Mouse (Mus musculus): ENCODE results near the gene Syt2. TPM values are rescaled to one million over a fixed set of nuclear protein-coding genes. Genes with fewer than 3 reads are reported as not detected.

The Syt2 gene
- polyA plus RNA-seq, 1 experiment from 2014 or later, result 8.2 TPM

DNA sequence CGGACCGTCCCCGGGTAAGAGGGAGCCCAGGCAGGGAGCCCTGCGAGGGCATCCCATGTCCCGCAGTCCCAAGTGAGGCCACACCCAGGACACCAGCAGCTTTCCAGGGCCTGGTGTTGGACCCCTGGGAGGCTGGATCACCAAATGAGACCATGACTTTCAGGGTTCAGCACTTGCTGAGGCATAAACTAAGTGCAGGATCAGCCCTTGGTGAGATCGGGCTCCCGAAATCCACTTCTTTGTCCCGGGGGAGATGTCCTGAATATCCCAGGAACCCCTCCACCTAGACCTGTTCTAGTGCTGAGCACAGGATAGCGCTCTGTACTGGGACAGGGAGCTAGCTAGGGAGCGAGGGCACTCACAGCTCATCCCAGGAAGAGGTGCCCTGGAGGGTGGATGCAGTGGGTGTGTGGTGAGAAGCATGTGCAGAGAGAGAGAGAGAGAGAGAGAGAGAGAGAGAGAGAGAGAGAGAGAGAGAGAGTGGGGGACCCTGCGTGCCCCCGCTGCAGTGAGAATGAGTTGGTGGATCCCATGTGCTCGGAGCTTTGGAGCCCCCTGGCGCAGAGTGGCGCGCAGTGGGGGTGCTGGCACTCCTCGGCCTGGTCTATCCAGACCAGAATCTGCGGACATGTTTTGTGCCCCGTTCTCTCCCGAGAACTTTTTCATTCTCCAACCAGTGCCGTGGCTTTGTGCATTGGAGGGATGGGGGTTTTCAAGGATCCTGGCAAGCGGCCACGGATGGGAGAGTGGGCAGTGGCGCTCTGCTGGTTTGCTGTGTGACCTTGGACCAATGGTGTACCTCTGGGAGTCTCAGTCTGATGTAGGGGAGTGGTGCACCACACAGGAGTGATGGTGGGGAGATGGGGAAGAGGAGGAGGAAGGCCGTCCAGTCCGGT lies 63.2 kb downstream of the Syt2 start:
- Histone ChIP-seq H3K4me1 (replicated peaks) (peaks cover 65% of the 10 kb centered on the region), H3K27ac (peak overlapping the region; percentile 35; the same call in 1 of the 2 replicates), H3K9ac (peak overlapping the region; percentile 78), H3K36me3 (no peaks in the 10 kb centered on the region), H3K9me3 (no peaks in the 10 kb centered on the region), H3K4me2 (peak overlapping the region; percentile 96), H3K27me3 (peaks cover 62% of the 10 kb centered on the region), H3K4me3 (peak overlapping the region; percentile 58)
- WGBS, result 6% methylated on average over 26 of the region's 26 CpGs
- peak; percentile 34; the same call in 1 of the 2 replicates for ATAC-seq (ENCODE audit: low FRiP score)

DNA sequence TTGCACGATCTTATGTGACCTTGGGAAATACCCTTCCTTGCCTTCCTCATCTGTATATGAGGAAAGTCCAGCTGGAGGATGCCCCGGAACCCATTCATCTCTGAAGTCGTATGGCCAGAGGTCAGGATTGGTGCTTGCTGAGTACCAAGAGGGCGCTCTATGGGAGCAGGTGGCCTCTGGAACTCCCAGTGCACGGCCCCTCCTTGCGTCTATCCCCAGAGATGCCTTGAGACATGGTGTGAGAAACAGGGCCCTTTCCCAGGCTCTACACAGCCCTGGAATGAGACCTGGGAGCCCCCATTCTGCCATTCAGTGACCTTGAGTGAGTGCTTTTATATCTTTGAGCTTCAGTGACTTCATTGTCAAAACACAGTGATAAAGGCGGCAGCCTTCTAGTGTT lies 64.6 kb downstream of the Syt2 start:
- Histone ChIP-seq H3K27me3 (peaks cover 56% of the 10 kb centered on the region), H3K27ac (no peak overlapping the region), H3K4me3 (no peak overlapping the region), H3K4me1 (replicated peaks) (peaks cover 65% of the 10 kb centered on the region), H3K36me3 (no peaks in the 10 kb centered on the region), H3K9me3 (no peaks in the 10 kb centered on the region), H3K9ac (no peak overlapping the region), H3K4me2 (no peak overlapping the region)
- 17% methylated on average over 7 of the region's 7 CpGs for WGBS
- no peak for ATAC-seq (ENCODE audit: low FRiP score)

DNA sequence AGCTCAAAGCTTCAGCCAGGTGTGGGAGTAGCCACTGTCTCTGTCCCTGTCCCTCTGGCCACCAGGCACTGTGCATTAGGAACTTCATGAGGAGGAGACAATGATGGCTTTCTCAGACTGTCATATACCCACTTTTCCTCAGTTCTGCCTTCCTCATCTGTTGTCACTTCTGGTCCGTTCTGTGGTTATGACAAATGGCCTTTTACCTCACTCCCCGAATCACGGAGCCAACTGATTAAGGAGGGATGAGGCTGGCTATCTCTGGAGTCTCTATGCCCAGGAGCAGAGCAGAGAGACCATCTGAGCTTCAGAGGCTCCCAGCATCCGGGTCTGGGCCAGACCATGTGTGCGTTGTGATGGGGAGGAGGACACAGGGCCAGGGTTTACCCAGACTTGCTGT lies 65.2 kb downstream of the Syt2 start:
- H3K27ac ChIP-seq, result no peak overlapping the region
- no peak overlapping the region for H3K4me2 ChIP-seq
- ATAC-seq (ENCODE audit: low FRiP score), result no peak
- H3K36me3 ChIP-seq, result no peaks in the 10 kb centered on the region
- H3K27me3 ChIP-seq, result peaks cover 50% of the 10 kb centered on the region
- no peak overlapping the region for H3K4me3 ChIP-seq
- H3K4me1 ChIP-seq (replicated peaks), result peaks cover 63% of the 10 kb centered on the region
- 54% methylated on average over 5 of the region's 5 CpGs for WGBS
- H3K9me3 ChIP-seq, result no peaks in the 10 kb centered on the region
- no peak overlapping the region for H3K9ac ChIP-seq

DNA sequence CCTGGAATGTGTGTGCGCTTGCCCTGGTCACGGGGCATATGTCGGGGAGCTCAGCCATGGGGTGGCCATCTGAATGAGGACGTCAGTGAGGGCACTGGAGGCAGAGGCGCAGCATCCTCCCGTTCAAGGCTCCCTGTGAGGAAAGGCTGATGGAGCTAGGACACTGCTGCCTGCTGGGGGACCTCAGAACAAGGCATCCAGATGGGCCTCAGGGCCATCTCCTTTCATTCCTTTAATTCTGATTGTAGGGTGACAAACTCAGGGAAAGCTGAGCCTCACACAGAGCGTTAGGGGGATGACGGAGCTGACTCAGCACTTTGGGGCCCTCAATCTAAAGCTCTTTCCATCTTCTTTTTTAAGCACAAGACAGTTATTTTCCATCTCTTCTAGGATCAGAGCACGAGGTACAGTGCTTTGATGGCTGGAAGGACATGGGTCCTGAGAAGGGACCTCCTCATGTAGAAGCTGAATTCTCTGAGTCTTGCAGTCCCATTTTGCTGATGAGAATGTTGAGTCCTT lies 66.4 kb downstream of the Syt2 start:
- Histone ChIP-seq H3K9ac (no peak overlapping the region), H3K4me1 (replicated peaks) (peaks cover 63% of the 10 kb centered on the region), H3K27ac (peak overlapping the region; percentile 58; the same call in 1 of the 2 replicates), H3K27me3 (peaks cover 38% of the 10 kb centered on the region), H3K4me3 (no peak overlapping the region), H3K36me3 (no peaks in the 10 kb centered on the region), H3K4me2 (no peak overlapping the region), H3K9me3 (no peaks in the 10 kb centered on the region)
- no peak for ATAC-seq (ENCODE audit: low FRiP score)
- WGBS, result 67% methylated on average over 9 of the region's 9 CpGs

DNA sequence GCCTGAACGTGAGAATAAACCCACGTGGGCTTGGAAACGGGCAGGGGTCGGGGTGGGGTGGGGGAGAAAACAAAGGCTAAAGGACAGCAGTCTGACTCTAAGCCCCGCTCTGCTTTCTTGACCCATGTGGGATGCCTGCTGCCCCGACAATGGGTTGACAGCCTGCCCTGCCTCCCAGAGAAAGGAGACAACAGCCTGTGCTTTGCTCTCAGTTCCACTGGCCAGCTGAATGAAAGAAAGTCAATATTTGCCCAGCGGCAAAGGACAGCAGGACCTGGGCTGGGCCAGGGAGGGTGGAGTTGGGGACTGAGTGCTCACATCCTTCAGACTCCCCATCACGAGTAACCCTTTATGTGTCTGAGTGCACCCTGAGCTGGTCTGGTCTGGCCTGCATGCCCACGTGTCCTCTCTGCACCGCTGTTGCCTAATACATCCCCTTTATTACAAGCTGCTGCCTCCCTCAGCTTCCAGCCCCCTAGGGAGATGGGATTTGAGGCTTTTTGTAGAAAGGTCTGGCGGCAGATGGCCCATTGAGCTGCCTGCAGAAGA lies 67.0 kb downstream of the Syt2 start:
- no peak overlapping the region for H3K4me2 ChIP-seq
- H3K9ac ChIP-seq, result no peak overlapping the region
- H3K36me3 ChIP-seq, result no peaks in the 10 kb centered on the region
- WGBS, result 5% methylated on average over 11 of the region's 11 CpGs
- peak; percentile 21; the same call in 1 of the 2 replicates for ATAC-seq (ENCODE audit: low FRiP score)
- no peak overlapping the region for H3K4me3 ChIP-seq
- H3K4me1 ChIP-seq (replicated peaks), result peaks cover 60% of the 10 kb centered on the region
- peak overlapping the region; percentile 58 for H3K27ac ChIP-seq
- H3K9me3 ChIP-seq, result no peaks in the 10 kb centered on the region
- H3K27me3 ChIP-seq, result peaks cover 32% of the 10 kb centered on the region

DNA sequence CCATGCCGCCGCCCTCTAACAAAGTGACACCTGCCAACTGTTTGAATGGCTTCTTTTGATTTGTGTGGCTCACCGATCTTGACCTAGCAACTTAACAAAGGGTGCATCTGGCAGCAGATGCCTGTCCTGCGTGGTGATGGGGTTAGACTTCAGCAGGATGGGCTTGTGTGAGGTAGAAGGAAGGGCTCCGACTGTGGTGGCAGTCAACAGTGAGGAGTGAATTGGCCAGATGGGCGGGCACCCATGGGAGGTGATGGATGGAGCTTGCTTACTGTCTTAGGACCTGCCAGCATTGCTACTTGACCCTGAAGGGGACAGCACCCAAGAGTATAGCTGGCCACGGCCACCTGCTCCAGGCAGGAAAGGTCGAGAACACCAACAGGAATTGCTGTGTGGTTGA lies 67.7 kb downstream of the Syt2 start:
- H3K4me1 ChIP-seq (replicated peaks), result peaks cover 58% of the 10 kb centered on the region
- 22% methylated on average over 8 of the region's 8 CpGs for WGBS
- no peak overlapping the region for H3K4me3 ChIP-seq
- H3K36me3 ChIP-seq, result no peaks in the 10 kb centered on the region
- ATAC-seq (ENCODE audit: low FRiP score), result no peak
- H3K4me2 ChIP-seq, result no peak overlapping the region
- no peaks in the 10 kb centered on the region for H3K9me3 ChIP-seq
- peaks cover 27% of the 10 kb centered on the region for H3K27me3 ChIP-seq
- H3K9ac ChIP-seq, result 0 out of 2 replicates have a peak overlapping the region, but pooled peaks have one; percentile 24
- H3K27ac ChIP-seq, result peak overlapping the region; percentile 58; the same call in 1 of the 2 replicates

DNA sequence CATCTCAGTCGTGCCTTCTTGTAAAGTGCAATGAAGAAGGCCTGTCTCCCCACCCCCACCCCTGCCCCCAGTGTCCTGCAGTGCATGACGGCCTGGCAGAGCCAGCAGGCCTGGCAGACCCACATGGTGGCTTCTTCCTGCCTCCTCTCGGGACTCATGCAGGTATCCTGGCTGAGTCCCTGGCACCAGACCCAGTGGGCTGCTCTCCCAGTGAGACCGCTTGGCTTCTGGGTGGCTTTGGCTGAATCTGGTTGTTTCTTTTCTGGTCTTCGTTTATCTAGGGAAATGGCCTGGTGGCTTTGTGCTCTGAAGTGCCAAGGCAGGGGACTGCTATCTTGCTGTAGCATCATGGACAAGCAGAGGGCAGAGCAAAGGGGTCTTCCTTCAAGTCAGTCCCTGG lies 68.6 kb downstream of the Syt2 start:
- Histone ChIP-seq H3K4me2 (no peak overlapping the region), H3K4me1 (replicated peaks) (peaks cover 58% of the 10 kb centered on the region), H3K9ac (no peak overlapping the region), H3K27me3 (peaks cover 18% of the 10 kb centered on the region), H3K4me3 (no peak overlapping the region), H3K27ac (no peak overlapping the region), H3K36me3 (no peaks in the 10 kb centered on the region), H3K9me3 (no peaks in the 10 kb centered on the region)
- WGBS, result 51% methylated on average over 5 of the region's 5 CpGs
- no peak for ATAC-seq (ENCODE audit: low FRiP score)

DNA sequence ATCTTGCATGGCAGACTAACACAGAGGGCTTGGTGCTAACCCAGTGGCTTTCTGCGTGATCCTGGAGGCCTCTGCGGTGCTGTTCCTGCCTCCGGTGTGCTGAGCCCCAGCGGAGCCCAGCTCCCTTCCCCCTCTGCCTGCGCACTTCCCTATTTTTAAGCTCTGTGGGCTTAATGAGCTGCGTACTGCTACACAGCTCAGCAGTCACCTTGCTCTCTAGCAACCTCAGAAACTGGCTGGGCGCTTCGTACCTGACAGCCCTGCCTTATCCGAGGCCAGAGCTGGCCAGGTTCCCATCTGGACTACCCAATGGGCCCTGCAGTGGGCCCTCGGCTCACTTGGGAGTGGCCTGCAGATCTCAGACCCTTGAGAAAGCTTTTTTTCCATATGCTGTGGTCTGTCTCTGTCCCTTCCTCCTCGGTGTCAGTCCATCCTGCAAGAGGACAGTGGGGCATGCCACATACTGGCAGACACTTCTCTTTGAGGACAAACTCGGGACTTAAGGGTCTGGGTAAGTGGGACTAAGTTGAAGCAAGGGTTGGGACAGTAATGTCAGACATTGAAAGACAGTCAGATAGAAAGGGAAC lies 73.3 kb downstream of the Syt2 start:
- Histone ChIP-seq H3K27me3 (0 out of 2 replicates have a peak, but pooled peaks cover 4% of the 10 kb centered on the region), H3K9ac (no peak overlapping the region), H3K4me1 (replicated peaks) (peaks cover 22% of the 10 kb centered on the region), H3K36me3 (no peaks in the 10 kb centered on the region), H3K9me3 (no peaks in the 10 kb centered on the region), H3K4me2 (no peak overlapping the region), H3K4me3 (no peak overlapping the region), H3K27ac (no peak overlapping the region)
- ATAC-seq (ENCODE audit: low FRiP score), result no peak
- WGBS, result 51% methylated on average over 12 of the region's 12 CpGs

DNA sequence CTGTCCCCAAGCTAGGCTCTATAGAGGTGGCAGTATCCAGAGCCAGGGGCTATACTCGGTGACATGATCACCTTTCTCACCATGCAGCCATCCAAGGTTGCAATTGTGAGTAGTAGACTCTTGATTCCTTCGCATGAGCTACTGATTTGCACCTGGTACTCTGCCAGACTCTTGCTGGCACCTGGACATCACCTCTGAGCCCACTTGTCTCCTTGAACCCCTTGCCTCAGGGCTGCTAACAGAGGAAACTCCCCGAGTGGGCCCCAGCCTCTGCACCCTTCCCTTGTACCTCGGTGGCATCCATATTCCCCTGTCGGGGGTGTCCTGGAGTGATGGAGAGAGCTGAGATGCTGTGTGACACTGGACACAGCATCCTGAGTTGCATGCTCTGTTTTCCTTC lies 75.0 kb downstream of the Syt2 start:
- Histone ChIP-seq H3K27me3 (no peaks in the 10 kb centered on the region), H3K9me3 (no peaks in the 10 kb centered on the region), H3K4me1 (replicated peaks) (peaks cover 14% of the 10 kb centered on the region), H3K4me2 (no peak overlapping the region), H3K4me3 (no peak overlapping the region), H3K27ac (no peak overlapping the region), H3K9ac (no peak overlapping the region), H3K36me3 (no peaks in the 10 kb centered on the region)
- 85% methylated on average over 5 of the region's 5 CpGs for WGBS
- no peak for ATAC-seq (ENCODE audit: low FRiP score)

DNA sequence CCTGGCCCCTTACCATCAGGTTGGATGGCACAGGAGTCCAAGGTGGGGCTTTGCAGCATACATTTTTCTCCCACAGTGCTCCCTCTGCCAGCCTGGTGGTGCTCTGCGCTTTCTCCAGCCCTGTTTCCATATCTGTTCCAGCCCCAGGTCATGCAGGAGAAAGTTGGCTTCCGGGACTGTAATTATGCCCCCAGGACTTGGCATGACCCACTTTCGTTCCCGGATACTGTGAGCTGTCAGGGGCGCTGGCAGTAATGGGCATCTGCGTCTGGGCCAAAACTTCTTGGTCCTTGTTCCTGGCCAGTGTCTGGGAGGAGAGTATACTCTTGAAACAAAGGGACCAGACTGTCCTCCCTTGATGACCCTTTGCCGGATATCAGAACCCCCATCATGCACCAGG lies 76.4 kb downstream of the Syt2 start:
- H3K4me2 ChIP-seq, result no peak overlapping the region
- H3K9ac ChIP-seq, result no peak overlapping the region
- no peaks in the 10 kb centered on the region for H3K9me3 ChIP-seq
- H3K4me1 ChIP-seq (replicated peaks), result peaks cover 17% of the 10 kb centered on the region
- no peaks in the 10 kb centered on the region for H3K27me3 ChIP-seq
- 85% methylated on average over 7 of the region's 7 CpGs for WGBS
- H3K36me3 ChIP-seq, result no peaks in the 10 kb centered on the region
- no peak overlapping the region for H3K27ac ChIP-seq
- H3K4me3 ChIP-seq, result no peak overlapping the region
- ATAC-seq (ENCODE audit: low FRiP score), result no peak

DNA sequence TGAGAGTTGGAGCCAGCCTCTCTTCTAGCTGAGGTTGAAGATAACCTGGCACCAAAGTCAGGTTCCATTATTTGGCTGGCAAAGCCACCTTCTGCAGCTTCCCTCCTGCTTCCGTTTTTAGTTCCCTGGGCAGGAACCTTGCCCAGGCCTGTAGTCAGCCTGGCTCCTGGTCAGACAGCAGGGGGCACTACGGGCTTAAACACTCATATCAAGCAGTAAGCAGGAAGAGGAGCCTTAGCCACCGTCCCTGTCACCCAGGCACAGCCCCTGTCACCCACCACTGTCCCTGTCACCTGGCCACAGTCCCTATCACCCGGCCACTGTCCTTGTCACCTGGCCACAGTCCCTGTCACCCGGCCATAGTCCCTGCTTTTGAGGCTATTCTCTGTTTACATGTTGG lies 78.8 kb downstream of the Syt2 start:
- H3K27me3 ChIP-seq, result no peaks in the 10 kb centered on the region
- no peak overlapping the region for H3K27ac ChIP-seq
- 58% methylated on average over 5 of the region's 5 CpGs for WGBS
- ATAC-seq (ENCODE audit: low FRiP score), result no peak
- no peak overlapping the region for H3K4me2 ChIP-seq
- H3K9me3 ChIP-seq, result no peaks in the 10 kb centered on the region
- H3K4me1 ChIP-seq (replicated peaks), result 0 out of 2 replicates have a peak, but pooled peaks cover 5% of the 10 kb centered on the region
- no peak overlapping the region for H3K9ac ChIP-seq
- no peak overlapping the region for H3K4me3 ChIP-seq
- H3K36me3 ChIP-seq, result no peaks in the 10 kb centered on the region

DNA sequence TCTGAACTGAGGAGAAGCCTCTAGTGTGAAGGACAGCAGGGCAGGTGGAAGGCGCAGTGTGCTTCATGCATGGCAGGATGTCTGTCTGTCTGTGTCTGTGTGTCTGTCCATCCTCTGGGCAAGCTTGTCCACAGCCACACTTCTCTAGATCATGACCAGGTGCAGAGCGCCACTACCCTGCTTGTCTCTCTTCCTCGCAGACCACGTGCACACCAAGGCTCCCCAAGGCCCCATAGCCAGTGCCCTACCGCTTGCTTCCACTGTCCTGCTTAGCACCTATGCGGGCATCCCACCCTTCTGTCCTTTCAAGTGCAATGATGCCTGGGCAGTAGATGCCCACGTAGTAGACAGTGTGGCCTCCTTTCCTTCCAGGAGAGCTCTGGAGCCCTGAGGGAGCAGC lies 80.0 kb downstream of the Syt2 start:
- ATAC-seq (ENCODE audit: low FRiP score), result no peak
- Histone ChIP-seq H3K4me1 (replicated peaks) (0 out of 2 replicates have a peak, but pooled peaks cover 5% of the 10 kb centered on the region), H3K4me3 (no peak overlapping the region), H3K36me3 (no peaks in the 10 kb centered on the region), H3K4me2 (no peak overlapping the region), H3K27me3 (no peaks in the 10 kb centered on the region), H3K9ac (no peak overlapping the region), H3K27ac (no peak overlapping the region), H3K9me3 (no peaks in the 10 kb centered on the region)
- WGBS, result 93% methylated on average over 7 of the region's 7 CpGs

Measured in hindbrain, embryonic 13.5 days (tissue).